Mouse (Mus musculus): ENCODE measurements around the gene Hspa2. TPM values are rescaled to one million over a fixed set of nuclear protein-coding genes. Genes with fewer than 3 reads are reported as not detected.

The Hspa2 gene
- 2.4 TPM for polyA plus RNA-seq (2015; fragmentation: Illumina TruSeq; extraction: RNeasy Lipid Tissue Mini Kit (QIAGEN cat#74804); ENCODE audit: insufficient read depth, low replicate concordance)

GRCm38 (mm10) chr12:76403886-76404537, at the start of gene Hspa2:
Gene Hspa2, plus strand, starts transcription at chr12:76404176.

GRCm38 (mm10) chr12:76369206-76369977, 34.6 kb upstream of the Hspa2 start, which contains the start of gene Zbtb25:
Gene Zbtb25, minus strand, starts transcription at chr12:76369602.

DNA sequence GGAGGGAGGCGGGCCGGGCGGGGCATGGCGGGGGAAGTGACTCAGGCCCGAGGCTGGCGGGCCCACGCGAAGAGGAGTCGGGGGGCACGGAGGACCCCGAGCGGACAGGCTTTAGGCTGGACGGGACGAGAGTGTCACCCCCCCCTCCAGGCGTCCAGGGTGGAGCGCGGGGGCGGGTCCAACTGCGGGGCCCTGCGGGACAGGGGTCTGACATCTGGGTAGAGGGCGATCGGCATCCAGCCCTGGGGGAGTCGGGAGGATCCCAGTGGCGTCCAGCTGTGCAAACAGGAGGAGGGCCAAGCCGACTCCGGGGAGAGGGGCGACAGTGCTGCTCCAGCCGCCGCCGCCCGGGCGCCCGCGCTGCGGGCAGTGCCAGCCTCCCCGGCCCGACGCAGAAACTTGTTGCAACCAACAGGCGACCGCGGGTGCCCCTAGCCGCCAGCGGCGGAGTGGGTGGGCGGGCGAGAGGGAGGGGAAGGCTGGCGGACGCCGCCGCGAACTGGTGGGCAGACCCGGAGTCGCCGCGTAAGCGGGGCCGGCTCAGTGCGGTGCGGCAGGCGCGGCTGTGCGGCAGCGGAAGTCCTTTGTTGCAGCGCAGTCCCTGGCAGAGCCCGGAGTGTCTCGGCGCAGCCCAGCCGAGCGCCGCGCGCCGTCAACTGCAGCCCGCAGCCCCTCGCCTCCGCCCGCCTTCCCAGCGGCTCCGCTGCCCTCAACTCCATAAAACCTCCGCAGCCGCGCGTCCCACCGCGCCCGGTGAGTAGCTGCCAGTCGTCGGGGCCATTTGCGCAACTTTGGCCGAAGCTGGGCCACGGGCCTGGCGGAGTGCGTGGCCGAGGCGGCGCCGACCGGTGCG, 33.8 kb upstream of the Hspa2 start, which contains the start of gene Zbtb1:
TSS of gene Zbtb1 (plus strand) at position 289 of the 853 bp plus-strand sequence.

DNA sequence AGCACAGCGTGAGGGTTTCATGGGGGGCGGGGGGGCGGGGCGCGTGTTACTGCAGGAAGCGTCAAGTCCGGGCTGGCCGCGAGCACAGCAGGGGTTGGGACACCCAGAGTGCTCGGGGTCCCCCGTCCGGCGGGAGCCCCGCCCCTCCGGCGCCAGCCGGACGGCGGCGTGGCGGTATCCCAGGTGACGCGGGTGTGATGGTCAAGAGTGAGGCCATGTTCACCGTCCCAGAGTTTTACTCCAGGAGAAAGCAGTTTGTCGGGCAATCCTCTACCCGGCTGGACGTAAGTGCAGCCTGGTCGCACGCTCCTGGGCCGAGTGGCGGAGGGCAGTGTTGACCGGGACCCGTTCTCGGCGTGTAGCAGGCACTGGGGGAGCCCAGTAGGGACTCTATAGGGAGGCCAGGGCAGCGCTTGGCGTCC, 13.5 kb downstream of the Hspa2 start, which contains the start of gene Ppp1r36:
TSS of gene Ppp1r36 (plus strand) at position 106 of the 422 bp plus-strand sequence.

Other genes starting within 250 kb of the Hspa2 start
- gene Esr2, start 226.9 kb upstream of the Hspa2 start, polyA plus RNA-seq (2015; fragmentation: Illumina TruSeq; extraction: RNeasy Lipid Tissue Mini Kit (QIAGEN cat#74804); ENCODE audit: insufficient read depth, low replicate concordance) = 0.07 TPM
- gene Tex21, start 157.4 kb upstream of the Hspa2 start, polyA plus RNA-seq (2015; fragmentation: Illumina TruSeq; extraction: RNeasy Lipid Tissue Mini Kit (QIAGEN cat#74804); ENCODE audit: insufficient read depth, low replicate concordance) = not detected
- 26.0 TPM for gene Mthfd1, start 148.9 kb upstream of the Hspa2 start, polyA plus RNA-seq (2015; fragmentation: Illumina TruSeq; extraction: RNeasy Lipid Tissue Mini Kit (QIAGEN cat#74804); ENCODE audit: insufficient read depth, low replicate concordance)
- gene Akap5, start 79.3 kb upstream of the Hspa2 start, polyA plus RNA-seq (2015; fragmentation: Illumina TruSeq; extraction: RNeasy Lipid Tissue Mini Kit (QIAGEN cat#74804); ENCODE audit: insufficient read depth, low replicate concordance) = 3.0 TPM
- gene Zbtb25, start 34.6 kb upstream of the Hspa2 start, polyA plus RNA-seq (2015; fragmentation: Illumina TruSeq; extraction: RNeasy Lipid Tissue Mini Kit (QIAGEN cat#74804); ENCODE audit: insufficient read depth, low replicate concordance) = 25.5 TPM
- gene Zbtb1, start 33.9 kb upstream of the Hspa2 start, polyA plus RNA-seq (2015; fragmentation: Illumina TruSeq; extraction: RNeasy Lipid Tissue Mini Kit (QIAGEN cat#74804); ENCODE audit: insufficient read depth, low replicate concordance) = 19.3 TPM
- not detected for gene Ppp1r36, start 13.4 kb downstream of the Hspa2 start, polyA plus RNA-seq (2015; fragmentation: Illumina TruSeq; extraction: RNeasy Lipid Tissue Mini Kit (QIAGEN cat#74804); ENCODE audit: insufficient read depth, low replicate concordance)
- gene Plekhg3, start 126.7 kb downstream of the Hspa2 start, polyA plus RNA-seq (2015; fragmentation: Illumina TruSeq; extraction: RNeasy Lipid Tissue Mini Kit (QIAGEN cat#74804); ENCODE audit: insufficient read depth, low replicate concordance) = 14.1 TPM

Data from spleen, adult 10 weeks (tissue).